Mouse (Mus musculus): ENCODE results near the gene Wipi2. TPM values are rescaled to one million over a fixed set of nuclear protein-coding genes. Genes with fewer than 3 reads are reported as not detected.

Wipi2 gene
- polyA plus RNA-seq, 1 experiment from 2014 or later: 41.8 TPM

DNA sequence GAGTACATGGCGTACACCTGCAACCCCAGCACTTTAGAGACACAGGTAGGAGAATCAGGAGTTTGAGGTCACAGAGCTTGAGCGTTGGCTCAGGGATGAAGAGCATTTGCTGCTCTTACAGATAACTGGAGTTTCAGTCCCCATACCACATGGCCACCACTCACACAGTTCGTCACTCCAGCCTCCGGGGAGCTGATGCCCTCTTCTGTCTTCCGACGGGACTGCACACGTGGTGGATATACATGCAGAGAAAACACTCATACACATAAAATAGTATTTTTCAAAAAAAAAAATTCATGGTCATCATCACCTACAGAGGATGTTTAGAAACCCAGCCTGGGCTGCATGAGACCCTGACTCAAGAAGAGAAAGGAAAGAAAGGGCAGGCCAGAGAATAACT is 4.4 kb upstream of the Wipi2 start:
- H3K27ac ChIP-seq: no peak overlapping the region
- no peak for ATAC-seq (replicated peaks; ENCODE audit: low FRiP score, low read depth)
- H3K4me2 ChIP-seq (ENCODE audit: low read length): no peak overlapping the region
- DNase-seq (ENCODE audit: low spot score): no peak
- WGBS: 92% methylated on average over 7 of the region's 7 CpGs
- TF ChIP-seq CTCF (IDR thresholded peaks at IDR 0.05; ENCODE audit: low read depth): peak; percentile 7; the same call in 1 of the 2 replicates
- no peaks in the 10 kb centered on the region for H3K4me1 ChIP-seq (replicated peaks; ENCODE audit: insufficient read depth, low read length)
- no peak overlapping the region for H3K4me3 ChIP-seq (replicated peaks; ENCODE audit: low read depth, low read length)
- H3K36me3 ChIP-seq (ENCODE audit: insufficient read depth, low read length): no peaks in the 10 kb centered on the region
- no peaks in the 10 kb centered on the region for H3K9me3 ChIP-seq (replicated peaks; ENCODE audit: low read length)
- H3K27me3 ChIP-seq (ENCODE audit: insufficient read depth, low read length): no peaks in the 10 kb centered on the region
- H3K9ac ChIP-seq (ENCODE audit: low read depth, low read length): no peak overlapping the region

DNA sequence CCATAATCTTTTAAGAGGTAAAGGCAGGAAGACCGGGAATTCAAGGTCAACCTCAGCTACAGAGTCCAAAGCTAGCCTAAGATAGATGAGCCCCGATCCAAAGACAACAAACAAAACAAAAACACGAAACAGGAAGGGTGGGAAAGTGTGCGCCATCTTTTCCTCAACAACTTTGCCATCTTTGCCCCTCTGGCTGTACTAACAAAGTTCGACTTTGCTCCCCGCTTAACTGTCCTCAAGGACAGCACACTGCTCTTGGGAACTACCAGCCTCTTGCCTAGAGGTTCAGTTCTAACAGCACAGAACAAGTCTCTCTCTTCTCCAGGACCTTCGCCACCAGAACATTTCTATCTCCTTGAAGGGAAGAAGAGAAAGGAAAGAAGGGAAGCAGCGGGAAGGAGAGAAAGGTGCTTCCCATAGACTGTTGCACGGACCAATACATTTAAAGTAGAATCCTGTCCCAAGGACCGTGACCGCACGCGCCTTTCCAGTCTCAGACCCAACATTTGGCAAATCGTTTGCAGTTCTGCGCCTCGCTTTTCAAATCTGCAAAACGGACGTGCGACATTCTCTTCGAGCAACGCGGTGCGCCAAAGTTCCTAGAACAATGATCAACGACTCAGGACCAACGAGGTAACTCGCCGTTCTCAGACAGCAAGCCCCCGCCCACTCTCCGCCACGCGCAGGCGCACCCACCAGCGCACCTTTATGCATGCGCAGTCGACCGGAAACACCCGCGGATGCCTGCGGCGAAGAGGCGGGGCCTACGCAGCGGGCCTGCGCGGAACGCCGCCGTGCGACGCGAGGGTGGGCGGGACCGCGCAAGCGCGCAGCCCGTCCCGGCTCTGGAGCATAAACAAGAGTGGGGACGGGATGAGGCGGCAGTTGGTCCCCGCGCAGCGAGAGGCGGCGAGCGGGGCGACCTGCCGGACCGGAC is 1.5 kb downstream of the Wipi2 start:
- peak; percentile 97 for DNase-seq (ENCODE audit: low spot score)
- Histone ChIP-seq H3K36me3 (ENCODE audit: insufficient read depth, low read length) (peaks cover 8% of the 10 kb centered on the region; the same call in 1 of the 2 replicates), H3K4me2 (ENCODE audit: low read length) (peak overlapping the region; percentile 92), H3K4me1 (replicated peaks; ENCODE audit: insufficient read depth, low read length) (peaks cover 10% of the 10 kb centered on the region), H3K27me3 (ENCODE audit: insufficient read depth, low read length) (no peaks in the 10 kb centered on the region), H3K9ac (ENCODE audit: low read depth, low read length) (peak overlapping the region; percentile 90), H3K4me3 (replicated peaks; ENCODE audit: low read depth, low read length) (peak overlapping the region; percentile 95), H3K9me3 (replicated peaks; ENCODE audit: low read length) (no peaks in the 10 kb centered on the region), H3K27ac (peak overlapping the region; percentile 92)
- no peak for TF ChIP-seq CTCF (IDR thresholded peaks at IDR 0.05; ENCODE audit: low read depth)
- peak; percentile 96 for ATAC-seq (replicated peaks; ENCODE audit: low FRiP score, low read depth)
- WGBS: under 1% methylated on average over 69 of the region's 69 CpGs

DNA sequence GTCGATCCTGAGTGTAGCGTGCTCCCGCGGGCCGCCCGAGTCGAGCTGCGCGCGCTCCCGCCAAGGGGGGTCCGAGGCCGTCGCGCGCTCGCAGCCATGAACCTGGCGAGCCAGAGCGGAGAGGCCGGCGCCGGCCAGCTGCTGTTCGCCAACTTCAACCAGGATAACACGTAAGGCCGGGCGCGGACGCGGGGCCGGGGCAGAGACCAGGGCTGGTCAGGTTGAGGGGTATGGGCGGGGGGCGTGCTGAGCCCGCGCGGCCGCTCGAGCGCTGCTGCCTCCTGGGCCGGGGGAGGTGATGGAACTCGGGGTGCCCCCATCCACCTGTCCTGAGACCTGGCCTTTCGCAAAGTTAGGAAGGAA is 2.1 kb downstream of the Wipi2 start:
- Histone ChIP-seq H3K9me3 (replicated peaks; ENCODE audit: low read length) (no peaks in the 10 kb centered on the region), H3K4me1 (replicated peaks; ENCODE audit: insufficient read depth, low read length) (peaks cover 10% of the 10 kb centered on the region), H3K36me3 (ENCODE audit: insufficient read depth, low read length) (peaks cover 8% of the 10 kb centered on the region; the same call in 1 of the 2 replicates), H3K4me3 (replicated peaks; ENCODE audit: low read depth, low read length) (peak overlapping the region; percentile 95), H3K4me2 (ENCODE audit: low read length) (peak overlapping the region; percentile 92), H3K27ac (peak overlapping the region; percentile 92), H3K27me3 (ENCODE audit: insufficient read depth, low read length) (no peaks in the 10 kb centered on the region), H3K9ac (ENCODE audit: low read depth, low read length) (peak overlapping the region; percentile 90)
- under 1% methylated on average over 39 of the region's 41 CpGs for WGBS
- TF ChIP-seq CTCF (IDR thresholded peaks at IDR 0.05; ENCODE audit: low read depth): no peak
- DNase-seq (ENCODE audit: low spot score): no peak
- no peak; the same call in 1 of the 2 replicates for ATAC-seq (replicated peaks; ENCODE audit: low FRiP score, low read depth)

DNA sequence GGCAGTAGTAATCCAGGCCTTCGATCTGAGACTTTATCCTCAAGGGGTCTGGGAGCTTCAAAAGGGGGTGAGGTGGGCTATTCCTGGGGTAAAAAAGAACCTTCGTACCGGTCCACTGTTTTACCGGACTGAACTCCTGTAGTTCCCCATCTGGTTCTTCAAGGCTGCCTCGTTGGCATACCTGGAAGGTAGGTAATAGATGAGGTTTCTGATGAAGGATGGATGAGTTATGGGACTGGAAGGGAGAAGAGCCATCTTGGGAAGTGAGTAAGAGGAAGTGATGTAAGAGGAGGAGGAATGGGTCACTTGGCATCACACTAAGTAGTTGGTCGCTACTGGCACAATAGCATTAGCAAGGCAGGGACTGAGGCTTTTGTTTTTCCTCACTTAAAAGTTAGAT is 2.7 kb downstream of the Wipi2 start:
- WGBS: 6% methylated on average over 6 of the region's 6 CpGs

DNA sequence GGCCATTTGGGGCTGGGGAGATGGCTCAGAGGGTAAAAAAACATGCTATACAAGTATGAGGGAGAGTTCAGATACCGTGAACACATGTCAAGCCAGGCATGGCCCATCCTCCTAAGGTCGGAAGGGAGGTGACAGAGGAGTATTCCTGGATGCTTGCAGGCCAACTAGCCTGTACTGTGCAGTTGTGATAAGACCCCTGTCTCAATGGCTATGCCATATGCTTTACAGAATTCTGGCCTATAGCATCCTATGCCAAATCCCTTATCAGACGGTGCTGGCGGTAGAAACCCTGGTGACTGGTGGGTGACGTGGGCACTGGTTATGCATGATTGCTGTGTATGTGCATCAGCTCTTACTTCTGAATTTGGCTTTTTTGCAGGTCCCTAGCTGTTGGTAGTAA is 10.3 kb downstream of the Wipi2 start:
- Histone ChIP-seq H3K9me3 (replicated peaks; ENCODE audit: low read length) (no peaks in the 10 kb centered on the region), H3K27ac (no peak overlapping the region), H3K4me1 (replicated peaks; ENCODE audit: insufficient read depth, low read length) (no peaks in the 10 kb centered on the region), H3K9ac (ENCODE audit: low read depth, low read length) (no peak overlapping the region), H3K4me3 (replicated peaks; ENCODE audit: low read depth, low read length) (no peak overlapping the region), H3K36me3 (ENCODE audit: insufficient read depth, low read length) (peaks cover 36% of the 10 kb centered on the region), H3K27me3 (ENCODE audit: insufficient read depth, low read length) (no peaks in the 10 kb centered on the region), H3K4me2 (ENCODE audit: low read length) (no peak overlapping the region)
- 91% methylated on average over 5 of the region's 5 CpGs for WGBS
- ATAC-seq (replicated peaks; ENCODE audit: low FRiP score, low read depth) (no peak), DNase-seq (ENCODE audit: low spot score) (no peak)
- TF ChIP-seq CTCF (IDR thresholded peaks at IDR 0.05; ENCODE audit: low read depth): no peak

More for the DNA sequence above, 2.7 kb downstream of the Wipi2 start:
- no peak for TF ChIP-seq CTCF (IDR thresholded peaks at IDR 0.05; ENCODE audit: low read depth)
- ATAC-seq (replicated peaks; ENCODE audit: low FRiP score, low read depth) (no peak), DNase-seq (ENCODE audit: low spot score) (peak; percentile 71)
- Histone ChIP-seq H3K36me3 (ENCODE audit: insufficient read depth, low read length) (peaks cover 9% of the 10 kb centered on the region), H3K9me3 (replicated peaks; ENCODE audit: low read length) (no peaks in the 10 kb centered on the region), H3K4me3 (replicated peaks; ENCODE audit: low read depth, low read length) (peak overlapping the region; percentile 95), H3K27ac (peak overlapping the region; percentile 92), H3K9ac (ENCODE audit: low read depth, low read length) (peak overlapping the region; percentile 90), H3K27me3 (ENCODE audit: insufficient read depth, low read length) (no peaks in the 10 kb centered on the region), H3K4me2 (ENCODE audit: low read length) (peak overlapping the region; percentile 92), H3K4me1 (replicated peaks; ENCODE audit: insufficient read depth, low read length) (peaks cover 10% of the 10 kb centered on the region)

DNA sequence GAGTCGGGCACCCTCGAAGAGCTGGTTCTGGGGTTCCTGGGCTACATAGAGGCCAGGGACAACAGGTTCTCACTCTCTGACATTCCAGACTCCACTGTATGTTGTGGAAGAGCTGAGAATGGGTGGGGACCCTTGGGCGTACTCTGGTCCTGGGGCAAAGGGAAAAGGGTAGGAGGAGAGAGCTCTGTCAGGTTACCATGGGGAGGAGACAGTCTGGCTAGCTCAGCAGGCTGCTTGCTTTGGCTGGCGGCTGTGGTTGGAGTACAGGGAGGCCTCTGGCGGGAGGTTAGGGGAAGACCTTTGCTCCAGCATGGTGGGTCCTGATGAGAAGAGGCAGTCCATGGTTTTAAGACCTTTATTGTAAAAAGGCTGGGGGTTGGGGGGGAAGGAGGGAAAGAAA is 12.6 kb downstream of the Wipi2 start:
- ATAC-seq (replicated peaks; ENCODE audit: low FRiP score, low read depth) (peak; percentile 89), DNase-seq (ENCODE audit: low spot score) (no peak)
- TF ChIP-seq CTCF (IDR thresholded peaks at IDR 0.05; ENCODE audit: low read depth): no peak
- H3K27me3 ChIP-seq (ENCODE audit: insufficient read depth, low read length): no peaks in the 10 kb centered on the region
- no peaks in the 10 kb centered on the region for H3K9me3 ChIP-seq (replicated peaks; ENCODE audit: low read length)
- no peak overlapping the region for H3K4me2 ChIP-seq (ENCODE audit: low read length)
- H3K4me1 ChIP-seq (replicated peaks; ENCODE audit: insufficient read depth, low read length): no peaks in the 10 kb centered on the region
- no peak overlapping the region for H3K4me3 ChIP-seq (replicated peaks; ENCODE audit: low read depth, low read length)
- H3K27ac ChIP-seq: no peak overlapping the region
- peaks cover 33% of the 10 kb centered on the region for H3K36me3 ChIP-seq (ENCODE audit: insufficient read depth, low read length)
- WGBS: 84% methylated on average over 5 of the region's 5 CpGs
- no peak overlapping the region for H3K9ac ChIP-seq (ENCODE audit: low read depth, low read length)

Data from kidney, postnatal 0 days (tissue).